Mouse (Mus musculus) stomach, postnatal 0 days (tissue): ENCODE measurements at regions not wholly inside any gene's neighbourhood (a gene's known extent, or its start where the extent isn't known, plus 50 kb on each side); places are given as distances from the start of the nearest gene placed in this dataset.

ENCODE experiments used
- ATAC-seq: fragments of 200-750 bp; cut with Nextera tagmentation; 2 replicates; pipeline ENCODE4 v1.8.0; 2017; ENCODE audit not compliant: low FRiP score, low TSS enrichment
- DNase-seq: peaks from one replicate; pipeline ENCODE4 v3.0.0-alpha.2; 2016; ENCODE audit warnings: low spot score
- H3K27ac ChIP-seq: fragments of 300-500 bp; sonication (generic); replicated peaks from 2 replicates; pipeline ENCODE4 v1.5.1; 2014; ENCODE audit warnings: mild to moderate bottlenecking, control low read depth
- H3K27me3 ChIP-seq: fragments of 300-500 bp; sonication (generic); 2 replicates; pipeline ENCODE4 v1.6.1; 2014; ENCODE audit warnings: low read length; ENCODE audit not compliant: control insufficient read depth, insufficient read depth
- H3K36me3 ChIP-seq: fragments of 300-500 bp; sonication (generic); 2 replicates; pipeline ENCODE4 v1.6.1; 2014; ENCODE audit warnings: low read length, mixed read lengths; ENCODE audit not compliant: control insufficient read depth, insufficient read depth
- H3K4me1 ChIP-seq: fragments of 300-500 bp; sonication (generic); replicated peaks from 2 replicates; pipeline ENCODE4 v1.6.1; 2014; ENCODE audit warnings: antibody characterized with exemption; ENCODE audit not compliant: control insufficient read depth, insufficient read depth
- H3K4me2 ChIP-seq: fragments of 300-500 bp; sonication (generic); replicated peaks from 2 replicates; pipeline ENCODE4 v1.6.1; 2014; ENCODE audit warnings: low read depth, mild to moderate bottlenecking, control low read depth, moderate library complexity
- H3K4me3 ChIP-seq: fragments of 300-500 bp; sonication (generic); 2 replicates; pipeline ENCODE4 v1.5.1; 2014; ENCODE audit warnings: low read depth, low read length, control low read depth
- H3K9ac ChIP-seq: fragments of 300-500 bp; sonication (generic); 2 replicates; pipeline ENCODE4 v1.6.1; 2014; ENCODE audit warnings: mild to moderate bottlenecking, low read length, control low read depth, mixed read lengths
- H3K9me3 ChIP-seq: fragments of 300-500 bp; sonication (generic); 2 replicates; pipeline ENCODE4 v1.6.1; 2016; ENCODE audit warnings: low read length; ENCODE audit not compliant: control insufficient read depth
- CTCF ChIP-seq: IDR thresholded peaks from 2 replicates; pipeline ENCODE4 v1.5.1; 2016; ENCODE audit warnings: antibody characterized with exemption, low read depth, mild to moderate bottlenecking, moderate library complexity
- EP300 ChIP-seq: optimal IDR thresholded peaks from 2 replicates; pipeline ENCODE3; 2016; ENCODE audit warnings: antibody characterized with exemption
- WGBS: fragments of 180-500 bp; shearing (Covaris S2); extraction: QIAGEN DNeasy Blood & Tissue Kit; methylation state at CpG from one replicate; pipeline ENCODE4 v1.1.7; 2014; 5-methylcytosine and 5-hydroxymethylcytosine counted together

- Histone ChIP-seq H3K36me3 (no peaks in the 10 kb centered on the region), H3K4me2 (no peak overlapping the region), H3K27me3 (no peaks in the 10 kb centered on the region), H3K9me3 (no peaks in the 10 kb centered on the region), H3K27ac (no peak overlapping the region), H3K9ac (no peak overlapping the region), H3K4me3 (no peak overlapping the region), H3K4me1 (no peaks in the 10 kb centered on the region)
- DNase-seq (no peak), ATAC-seq (no peak)
- no peak for TF ChIP-seq EP300
- TF ChIP-seq CTCF: no peak
Measured at GRCm38 (mm10) chr2:133684367-133684766, 132.4 kb downstream of the Bmp2 start.

- 68% methylated on average over 7 of the region's 7 CpGs for WGBS
- no peaks in the 10 kb centered on the region for H3K36me3 ChIP-seq
- H3K27me3 ChIP-seq: no peaks in the 10 kb centered on the region
- no peak for ATAC-seq
- no peaks in the 10 kb centered on the region for H3K9me3 ChIP-seq
- TF ChIP-seq EP300 (no peak), CTCF (no peak)
- H3K9ac ChIP-seq: no peak overlapping the region
- H3K4me2 ChIP-seq: no peak overlapping the region
- no peak for DNase-seq
- no peak overlapping the region for H3K27ac ChIP-seq
- no peaks in the 10 kb centered on the region for H3K4me1 ChIP-seq
- H3K4me3 ChIP-seq: no peak overlapping the region
Measured at GRCm38 (mm10) chr2:133688121-133688787, 136.3 kb downstream of the Bmp2 start.

- H3K27ac ChIP-seq: no peak overlapping the region
- no peaks in the 10 kb centered on the region for H3K36me3 ChIP-seq
- TF ChIP-seq EP300 (no peak), CTCF (no peak)
- H3K4me2 ChIP-seq: no peak overlapping the region
- no peaks in the 10 kb centered on the region for H3K27me3 ChIP-seq
- no peaks in the 10 kb centered on the region for H3K4me1 ChIP-seq
- DNase-seq: no peak
- no peak overlapping the region for H3K4me3 ChIP-seq
- 78% methylated on average over 3 of the region's 3 CpGs for WGBS
- H3K9me3 ChIP-seq: no peaks in the 10 kb centered on the region
- no peak overlapping the region for H3K9ac ChIP-seq
- no peak for ATAC-seq
Measured at GRCm38 (mm10) chr2:133688788-133689155, 136.8 kb downstream of the Bmp2 start.

- Histone ChIP-seq H3K36me3 (no peaks in the 10 kb centered on the region), H3K27ac (no peak overlapping the region), H3K9me3 (no peaks in the 10 kb centered on the region), H3K4me1 (no peaks in the 10 kb centered on the region), H3K9ac (no peak overlapping the region), H3K4me2 (no peak overlapping the region), H3K27me3 (no peaks in the 10 kb centered on the region), H3K4me3 (no peak overlapping the region)
- ATAC-seq (no peak), DNase-seq (no peak)
- WGBS: 57% methylated on average over 8 of the region's 8 CpGs
- TF ChIP-seq EP300: no peak
- no peak for TF ChIP-seq CTCF
Measured at GRCm38 (mm10) chr2:133708735-133709584, 157.0 kb downstream of the Bmp2 start.

- ATAC-seq: no peak
- no peaks in the 10 kb centered on the region for H3K9me3 ChIP-seq
- H3K27ac ChIP-seq: peak overlapping the region; percentile 56
Measured at GRCm38 (mm10) chr2:133716243-133716642, 164.3 kb downstream of the Bmp2 start.

GRCm38 (mm10) chr2:133717076-133717475, 165.1 kb downstream of the Bmp2 start:
- 61% methylated on average over 2 of the region's 2 CpGs for WGBS
- Histone ChIP-seq H3K27me3 (no peaks in the 10 kb centered on the region), H3K4me3 (no peak overlapping the region), H3K9ac (no peak overlapping the region), H3K27ac (peak overlapping the region; percentile 56), H3K9me3 (no peaks in the 10 kb centered on the region), H3K4me1 (no peaks in the 10 kb centered on the region), H3K36me3 (no peaks in the 10 kb centered on the region), H3K4me2 (no peak overlapping the region)
- DNase-seq: no peak
- no peak for ATAC-seq
- TF ChIP-seq CTCF (no peak), EP300 (no peak)

More at GRCm38 (mm10) chr2:133716243-133716642, 164.3 kb downstream of the Bmp2 start:
- Histone ChIP-seq H3K9ac (no peak overlapping the region), H3K27me3 (no peaks in the 10 kb centered on the region), H3K36me3 (no peaks in the 10 kb centered on the region), H3K4me1 (no peaks in the 10 kb centered on the region), H3K4me2 (no peak overlapping the region), H3K4me3 (no peak overlapping the region)
- 38% methylated on average over 5 of the region's 5 CpGs for WGBS
- DNase-seq: no peak
- no peak for TF ChIP-seq EP300
- no peak for TF ChIP-seq CTCF
